Mouse (Mus musculus) myocyte (in vitro differentiated cells): ENCODE results near the gene Kcnk1.

Source experiments
- E2F4 ChIP-seq: IDR thresholded peaks from one replicate; pipeline ENCODE4 v1.6.1; 2011; ENCODE audit warnings: mild to moderate bottlenecking, control low read depth, moderate library complexity; ENCODE audit not compliant: insufficient read depth
- MYOG ChIP-seq, 3 experiments: IDR thresholded peaks; one replicate each; pipeline ENCODE4 v1.6.1; 2011; ENCODE audit warnings: control low read depth in 2 of 3, low read depth in 2 of 3, mild to moderate bottlenecking in 2 of 3; ENCODE audit not compliant: insufficient read length in 2 of 3, control insufficient read depth in 1 of 3, insufficient read depth in 1 of 3
- POLR2A ChIP-seq: IDR thresholded peaks from one replicate; pipeline ENCODE4 v1.6.1; 2011; ENCODE audit warnings: low read depth, mild to moderate bottlenecking, control low read depth, moderate library complexity; ENCODE audit not compliant: insufficient read length
- POLR2AphosphoS2 ChIP-seq: IDR thresholded peaks from one replicate; pipeline ENCODE4 v1.6.1; 2011; ENCODE audit warnings: low read depth, control low read depth; ENCODE audit not compliant: insufficient read length
- TCF12 ChIP-seq: IDR thresholded peaks from one replicate; pipeline ENCODE4 v1.6.1; 2011; ENCODE audit warnings: mild to moderate bottlenecking, control low read depth; ENCODE audit not compliant: poor library complexity, insufficient read depth, severe bottlenecking

GRCm38 (mm10) chr8:125996031-125996839, 1.3 kb downstream of the Kcnk1 start:
- no peak for TF ChIP-seq POLR2A
- no peak for TF ChIP-seq POLR2AphosphoS2
- TF ChIP-seq E2F4, result no peak
- no peak for TF ChIP-seq MYOG (IDR thresholded peaks at IDR 0.05; ENCODE audit: control insufficient read depth in 1 of 3, insufficient read depth in 1 of 3, insufficient read length in 2 of 3, low read depth in 2 of 3)
- TF ChIP-seq TCF12, result no peak
